Mouse (Mus musculus): Measurements from ENCODE around the gene Npy5r. TPM values are rescaled to one million over a fixed set of nuclear protein-coding genes. Genes with fewer than 3 reads are reported as not detected.

Npy5r gene
- 1 to 10 TPM; 4.8 to 5.2 TPM for total RNA-seq (2021)
- long read RNA-seq, partial matches to known transcripts: 1 of 5 reads
- long read RNA-seq, other reads (novel, unspliced or antisense): 0 of 5 reads

GRCm38 (mm10) chr8:66687511-66688329 is at the start of gene Npy5r:
Npy5r (minus strand) TSS chr8:66688128.
- DNase-seq (ENCODE audit: low spot score in 2 of 2): peak; percentile 36 to 55

GRCm38 (mm10) chr8:66731957-66732356 is 44.0 kb upstream of the Npy5r start:
- DNase-seq (ENCODE audit: low spot score in 2 of 2): no peak

GRCm38 (mm10) chr8:66729446-66729845 is 41.5 kb upstream of the Npy5r start:
- DNase-seq (ENCODE audit: low spot score in 2 of 2): no peak

GRCm38 (mm10) chr8:66722835-66723234 is 34.9 kb upstream of the Npy5r start:
- no peak for DNase-seq (ENCODE audit: low spot score in 2 of 2)

GRCm38 (mm10) chr8:66714324-66714975 is 26.5 kb upstream of the Npy5r start:
- no peak for DNase-seq (ENCODE audit: low spot score in 2 of 2)

GRCm38 (mm10) chr8:66698782-66699181 is 10.9 kb upstream of the Npy5r start:
- no peak for DNase-seq (ENCODE audit: low spot score in 2 of 2)

- no peak for DNase-seq (ENCODE audit: low spot score in 2 of 2)
Observed at GRCm38 (mm10) chr8:66698011-66698410, 10.1 kb upstream of the Npy5r start.

GRCm38 (mm10) chr8:66696970-66697843 is 9.3 kb upstream of the Npy5r start, which contains the start of gene Npy1r:
Npy1r (plus strand) TSS chr8:66697192.
- DNase-seq (ENCODE audit: low spot score in 2 of 2): peak; percentile 51 to 57

- no peak for DNase-seq (ENCODE audit: low spot score in 2 of 2)
Observed at GRCm38 (mm10) chr8:66690402-66690801, 2.5 kb upstream of the Npy5r start.

- DNase-seq (ENCODE audit: low spot score in 2 of 2): no peak
Observed at GRCm38 (mm10) chr8:66688799-66689198, 871 bp upstream of the Npy5r start.

- DNase-seq (ENCODE audit: low spot score in 2 of 2): no peak
Observed at GRCm38 (mm10) chr8:66688395-66688794, 467 bp upstream of the Npy5r start.

- no peak for DNase-seq (ENCODE audit: low spot score in 2 of 2)
Observed at GRCm38 (mm10) chr8:66681261-66681660, 6.7 kb downstream of the Npy5r start.

- DNase-seq (ENCODE audit: low spot score in 2 of 2): no peak
Observed at GRCm38 (mm10) chr8:66630721-66631120, 57.2 kb downstream of the Npy5r start.

Other genes with a start within 250 kb of the Npy5r start
- 10 to 100 TPM in 1 of 2 experiments, 1 to 10 TPM in 1; 9.9 to 11.5 TPM for gene Tma16, start 201.6 kb downstream of the Npy5r start, total RNA-seq (2021)
- under 1 TPM; 0.23 to 0.42 TPM for gene Tktl2, start 176.4 kb downstream of the Npy5r start, total RNA-seq (2021)
- 10 to 100 TPM; 26.7 to 29.6 TPM for gene Npy1r, start 9.1 kb upstream of the Npy5r start, total RNA-seq (2021)
- 10 to 100 TPM; 14.7 to 15.7 TPM for gene Naf1, start 172.1 kb upstream of the Npy5r start, total RNA-seq (2021)

All from layer of hippocampus, postnatal 10 days (tissue).